Mouse (Mus musculus) lung, postnatal 14 days (tissue): ENCODE measurements around the gene Adamtsl1.

Experiments used
- DNase-seq: peaks from one replicate; pipeline ENCODE4 v3.0.0; 2021

The Adamtsl1 gene

DNA sequence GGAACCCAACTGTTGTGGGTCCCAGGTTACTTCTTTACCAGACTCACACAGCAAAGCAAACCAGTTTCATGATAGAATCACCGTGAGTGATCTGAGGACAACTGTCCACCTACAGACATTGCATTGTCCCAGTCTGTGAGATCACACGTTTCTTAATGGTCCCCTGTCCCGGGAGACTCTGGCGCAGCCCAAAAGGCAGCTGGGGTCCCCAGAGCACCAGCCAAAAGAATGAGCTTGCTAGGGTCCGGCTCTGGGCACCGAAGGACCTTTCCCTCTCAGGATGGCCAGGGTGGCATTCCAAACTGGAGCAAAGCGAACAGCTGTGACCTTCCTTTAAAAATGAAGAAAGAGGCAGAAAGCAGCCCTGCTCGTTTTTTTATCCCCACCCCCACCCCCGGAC is at the start of gene Adamtsl1:
Gene Adamtsl1 (plus strand): TSS at position 381 of the 400 bp plus-strand sequence.
- DNase-seq = no peak

DNA sequence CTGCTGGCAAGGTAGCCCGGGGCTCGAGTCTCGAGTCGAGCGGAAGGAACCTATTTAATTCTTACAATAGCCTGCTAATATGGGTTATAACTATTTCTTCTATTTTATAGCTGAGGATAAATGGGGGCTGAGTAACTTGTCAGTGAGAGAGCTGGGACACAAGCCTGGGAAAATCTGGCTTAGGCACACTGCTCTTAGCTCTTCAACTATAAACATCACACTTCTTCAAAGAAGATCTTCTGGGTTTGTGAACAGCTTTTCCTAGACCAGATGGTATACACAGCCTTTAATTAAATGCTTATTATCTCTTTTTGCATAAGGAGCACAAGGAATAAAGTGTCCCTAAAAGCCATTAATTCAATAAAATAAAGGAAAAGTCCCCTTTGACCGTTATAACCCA is 30.4 kb upstream of the Adamtsl1 start:
- no peak for DNase-seq

DNA sequence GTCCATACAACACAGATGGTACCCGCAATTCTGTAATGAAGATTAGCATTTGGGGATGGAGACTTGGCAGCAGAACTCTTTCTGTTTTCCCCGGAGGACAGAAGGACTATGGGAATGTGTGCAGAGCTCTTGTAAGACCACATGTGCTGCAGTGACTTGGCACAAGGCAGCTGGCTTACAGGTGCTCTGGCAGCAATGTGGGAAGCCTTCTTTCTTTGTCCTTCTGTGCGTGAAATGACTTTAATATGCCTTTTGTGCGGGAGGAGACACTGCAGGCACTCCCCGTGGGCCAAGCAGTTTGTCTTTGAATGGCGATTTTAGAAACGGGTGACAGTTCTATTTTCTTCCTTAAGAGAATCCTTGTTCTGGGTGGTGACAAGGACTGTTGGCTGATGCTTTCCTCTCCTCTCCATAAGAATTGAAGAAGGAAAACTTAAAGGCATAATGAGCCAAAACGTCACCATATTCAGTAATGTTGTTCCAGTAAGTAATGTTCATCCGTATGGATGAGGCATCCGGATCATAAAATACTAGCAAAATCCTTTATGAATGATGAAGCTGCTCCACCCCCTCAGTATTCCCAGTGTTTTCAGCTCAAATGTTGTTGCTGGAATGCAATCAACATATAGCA is 27.5 kb upstream of the Adamtsl1 start:
- no peak for DNase-seq

DNA sequence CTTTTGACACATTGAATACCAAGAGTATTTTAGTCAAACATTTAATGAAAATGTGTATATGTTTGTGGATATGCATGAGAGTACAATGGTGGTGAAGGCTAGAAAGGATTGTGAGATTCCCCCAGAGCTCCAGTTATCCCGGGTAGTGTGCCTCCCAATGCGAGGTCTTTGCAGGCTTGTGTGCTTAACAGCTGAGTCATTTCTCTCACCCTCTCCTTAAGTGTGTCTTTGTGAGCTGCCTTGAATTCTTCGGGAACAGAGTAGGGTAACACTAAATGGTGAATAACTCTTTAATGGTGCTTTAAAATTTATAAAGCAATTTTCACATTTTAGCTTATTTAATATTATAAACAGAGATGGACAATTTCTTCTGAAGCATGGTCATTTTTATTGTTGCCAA is 8.3 kb upstream of the Adamtsl1 start:
- no peak for DNase-seq

DNA sequence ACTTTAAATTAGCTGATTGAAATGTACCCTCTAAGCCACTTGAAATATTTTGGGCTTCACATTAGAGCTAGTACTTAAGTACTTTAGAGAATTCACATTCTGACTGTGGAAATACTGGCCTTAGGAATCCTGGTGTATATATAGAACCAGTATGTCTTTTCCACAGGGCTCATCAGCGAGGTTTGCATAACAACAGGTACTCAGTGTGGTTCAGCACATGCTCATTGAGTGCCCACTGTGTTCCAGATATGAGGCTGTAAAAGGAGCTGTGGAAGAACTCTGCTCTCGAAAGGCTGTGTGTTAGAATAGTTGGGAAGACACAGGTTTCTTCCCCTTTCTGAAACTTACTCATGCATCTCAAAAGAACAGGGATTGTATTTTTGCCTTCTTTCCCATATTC is 7.0 kb upstream of the Adamtsl1 start:
- no peak for DNase-seq

DNA sequence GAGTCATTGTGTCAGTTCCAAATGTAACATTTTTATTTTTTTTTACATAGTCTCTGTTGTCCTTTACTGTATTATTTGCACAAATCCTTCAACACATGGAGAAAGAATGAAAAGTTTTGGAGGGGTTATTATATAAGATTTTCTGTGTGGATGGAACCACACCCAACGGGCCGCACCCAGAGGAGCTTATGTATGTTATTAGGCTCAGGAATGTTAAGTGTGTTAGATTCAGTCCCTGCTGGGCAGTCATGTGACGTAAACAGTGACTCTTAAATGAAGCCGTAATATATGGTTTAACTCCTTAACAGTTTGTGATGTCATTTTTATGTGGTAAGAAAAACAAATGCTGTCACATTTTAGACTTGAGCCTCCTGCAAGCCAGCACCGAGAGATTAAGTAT is 6.5 kb upstream of the Adamtsl1 start:
- DNase-seq = no peak

DNA sequence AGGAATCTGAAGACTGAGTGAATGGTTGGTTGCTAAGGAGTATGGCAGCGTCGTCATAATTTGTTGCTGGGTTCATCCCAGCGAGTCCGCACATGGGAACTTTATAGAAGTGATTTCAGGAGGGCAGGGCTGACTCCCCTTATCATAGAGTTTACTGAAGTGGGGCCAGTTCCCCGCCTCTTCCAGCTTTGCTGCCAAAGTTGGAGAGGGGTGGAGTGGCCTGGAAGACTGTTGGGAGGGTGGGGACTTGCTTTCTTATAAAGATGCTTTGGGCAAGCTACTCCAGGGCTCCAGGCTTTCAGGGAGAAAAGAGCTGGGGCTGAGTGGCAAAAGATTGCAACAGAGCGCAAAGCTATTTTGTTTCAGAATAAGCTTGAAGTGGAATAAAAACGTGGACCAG is 684 bp upstream of the Adamtsl1 start:
- DNase-seq = peak; percentile 71

DNA sequence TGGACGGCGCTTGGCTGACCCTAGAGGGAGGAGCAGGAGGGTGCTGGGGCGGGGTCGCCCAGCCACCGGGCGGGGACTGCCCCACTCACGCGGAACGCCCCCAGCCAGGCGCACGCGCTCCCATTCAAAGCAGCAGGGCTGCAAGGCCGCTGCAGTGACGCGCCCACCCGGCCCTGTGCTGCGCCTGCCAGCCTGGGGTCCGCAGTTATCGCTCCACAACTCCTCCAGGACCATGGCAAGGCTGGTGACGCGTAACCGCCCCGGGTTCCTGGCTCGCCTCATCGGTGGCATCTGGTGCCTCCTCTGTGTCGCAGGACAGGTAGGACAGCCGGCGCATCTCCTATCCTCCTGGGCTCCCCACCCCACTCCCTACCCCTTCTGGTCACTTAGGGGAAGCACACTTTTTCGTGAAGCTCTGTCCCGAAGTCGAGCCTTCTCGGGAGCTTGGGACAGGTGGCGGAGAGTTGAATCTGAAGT is 271 bp downstream of the Adamtsl1 start:
- DNase-seq = peak; percentile 53

DNA sequence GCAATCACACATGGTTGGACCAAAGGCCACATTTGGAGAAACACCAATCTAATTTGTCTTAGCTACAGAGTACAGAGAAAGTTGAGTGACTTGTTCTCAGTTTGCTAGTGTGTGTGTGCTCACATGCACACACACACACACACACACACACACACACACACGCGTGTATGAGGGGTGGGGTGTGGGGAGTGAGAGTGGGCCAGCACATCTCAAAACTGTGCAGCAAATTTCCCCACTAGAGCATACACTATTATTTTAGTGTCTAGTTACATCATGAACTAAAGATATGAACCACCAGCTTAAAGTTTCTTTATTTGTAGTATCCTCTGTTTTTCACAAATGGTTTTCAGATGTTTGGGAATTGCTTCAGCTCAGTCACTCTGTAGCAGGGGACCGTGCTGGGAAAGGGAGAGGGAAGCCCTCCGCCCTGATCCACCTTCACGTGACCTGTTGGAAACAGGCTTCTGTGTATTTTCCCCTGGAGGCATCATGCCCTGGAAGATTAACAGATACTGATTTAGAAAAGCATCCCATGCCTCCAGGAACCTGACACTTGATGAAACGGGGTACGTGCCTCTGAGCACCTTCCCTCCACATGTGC is 13.1 kb downstream of the Adamtsl1 start:
- no peak for DNase-seq

DNA sequence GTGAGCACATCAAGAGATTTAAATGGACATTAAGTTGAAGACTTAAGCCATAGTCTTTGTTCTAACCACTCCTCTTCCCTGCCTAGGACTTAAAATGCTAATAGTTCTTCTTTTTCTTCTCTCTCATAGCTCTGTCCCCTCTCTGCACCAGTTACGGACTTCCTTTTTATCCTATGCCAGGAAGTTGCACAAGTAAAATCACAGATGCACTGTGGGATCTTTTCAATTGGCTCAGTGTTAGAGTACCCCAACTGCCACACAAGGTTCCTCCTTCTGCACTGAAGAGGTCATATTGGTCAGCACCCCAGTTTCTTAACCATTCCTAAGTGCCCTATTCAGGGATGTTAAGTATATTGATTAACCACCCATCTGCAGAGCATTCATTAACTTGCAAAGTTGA is 15.9 kb downstream of the Adamtsl1 start:
- DNase-seq = no peak

DNA sequence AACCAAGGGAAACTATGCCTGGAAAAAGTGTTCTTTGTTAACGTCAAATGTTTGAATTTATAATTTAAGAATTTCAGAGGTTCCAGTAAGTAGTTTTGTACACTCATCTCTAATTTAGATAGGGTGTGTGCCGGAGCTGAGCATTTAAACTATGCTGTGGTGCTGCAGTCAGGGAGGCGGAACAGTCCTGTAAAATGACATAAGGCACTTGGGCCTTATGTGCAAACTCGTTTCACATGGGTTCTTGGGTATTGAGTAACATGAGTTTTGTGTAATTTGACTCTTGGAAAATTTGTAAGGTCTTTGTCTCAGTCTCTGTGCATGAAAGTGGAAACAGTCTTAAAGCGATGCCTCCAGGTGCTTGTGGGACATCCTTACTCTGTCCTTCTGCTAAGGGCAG is 25.7 kb downstream of the Adamtsl1 start:
- DNase-seq = no peak

DNA sequence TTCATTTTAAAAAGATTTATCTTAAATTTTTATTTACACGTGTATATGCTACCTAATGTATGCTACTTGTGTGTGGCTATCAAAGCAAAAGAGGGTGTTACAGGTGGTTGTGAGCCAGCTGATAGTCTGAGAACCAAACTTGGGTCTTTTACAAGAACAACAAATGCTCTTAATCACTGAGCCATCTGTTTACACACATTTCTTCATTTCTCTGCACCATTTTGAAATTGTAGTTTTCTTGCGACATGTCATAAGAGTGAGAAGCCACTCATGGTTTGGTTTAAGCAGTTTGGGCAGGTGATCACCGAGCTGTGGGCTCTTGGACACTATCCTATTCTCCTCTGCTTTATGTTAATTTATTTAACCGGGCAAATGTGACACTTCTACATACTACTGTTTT is 29.2 kb downstream of the Adamtsl1 start:
- no peak for DNase-seq

DNA sequence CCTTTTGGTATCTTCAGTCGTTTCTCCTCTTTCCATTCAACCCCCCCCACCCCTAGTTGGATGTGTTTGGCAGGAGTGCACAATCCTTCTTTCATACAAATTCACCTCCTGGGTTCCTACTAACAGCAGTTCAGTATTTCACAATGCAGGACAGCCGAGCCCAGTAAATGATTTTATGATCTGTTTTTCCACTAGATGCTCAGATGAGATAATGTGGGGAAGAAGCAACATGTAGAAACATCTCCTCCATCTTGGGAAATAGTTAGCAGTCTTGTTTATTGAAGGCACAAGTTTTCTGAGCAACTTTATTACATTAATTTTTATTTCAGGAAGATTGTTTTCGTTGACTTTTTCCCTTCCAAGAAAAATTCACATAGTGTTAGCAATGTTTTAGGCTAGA is 40.7 kb downstream of the Adamtsl1 start:
- DNase-seq = no peak

DNA sequence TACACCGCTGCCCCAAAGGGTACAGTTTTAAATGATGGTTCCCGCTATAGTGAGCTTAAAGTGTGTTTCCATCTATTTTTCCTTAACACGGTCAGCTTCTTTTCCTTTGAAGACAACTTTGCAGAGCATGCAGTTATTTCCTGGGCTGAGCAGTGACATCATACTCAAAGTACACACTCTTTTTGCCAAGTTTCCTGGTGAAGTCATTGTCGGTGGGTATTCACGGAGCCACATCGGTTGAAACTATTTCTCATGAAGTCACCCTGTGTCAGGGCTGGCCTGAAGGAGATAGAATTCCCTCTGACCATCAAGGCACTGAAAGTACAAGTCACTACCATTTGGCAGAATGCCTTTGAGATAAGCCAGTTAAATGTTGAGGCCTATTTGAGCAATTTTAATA is 45.8 kb downstream of the Adamtsl1 start:
- no peak for DNase-seq

DNA sequence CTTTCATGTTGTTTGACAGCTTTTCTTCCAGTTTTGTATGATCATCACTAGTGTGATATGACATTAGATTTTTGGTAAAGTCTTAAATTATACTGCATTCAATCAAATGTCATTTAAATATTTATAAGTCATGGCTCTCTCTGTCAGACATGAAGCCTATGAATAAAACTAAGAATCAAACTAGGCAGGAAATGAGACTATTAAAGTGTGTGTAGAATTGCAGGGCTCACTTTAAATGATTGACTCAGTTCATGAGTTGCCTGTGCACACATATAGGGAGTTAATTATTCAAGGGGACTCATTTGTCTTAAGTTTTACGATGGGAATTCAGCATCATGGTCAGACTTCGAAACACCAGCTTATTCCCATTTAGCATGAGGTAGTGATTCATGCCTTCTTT is 71.5 kb downstream of the Adamtsl1 start:
- DNase-seq = no peak

DNA sequence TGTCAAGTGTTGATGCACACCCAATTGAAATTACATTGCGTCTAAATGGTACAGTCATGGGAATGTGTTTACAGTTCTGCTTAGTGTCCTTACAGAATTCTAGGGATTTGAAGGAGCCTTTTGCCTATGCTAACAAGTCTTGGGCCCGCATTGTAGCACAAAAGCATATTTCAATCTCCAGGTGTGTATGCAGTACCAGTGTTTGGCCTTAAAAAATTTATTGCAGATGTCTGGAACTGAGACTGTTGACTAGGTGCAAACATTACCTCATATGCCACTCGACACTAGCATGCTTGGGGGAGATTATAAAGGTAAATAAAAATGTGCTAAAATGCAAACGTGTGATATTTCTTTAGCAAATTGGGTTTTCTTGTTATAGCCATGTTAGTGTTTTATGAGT is 75.0 kb downstream of the Adamtsl1 start:
- DNase-seq = no peak

DNA sequence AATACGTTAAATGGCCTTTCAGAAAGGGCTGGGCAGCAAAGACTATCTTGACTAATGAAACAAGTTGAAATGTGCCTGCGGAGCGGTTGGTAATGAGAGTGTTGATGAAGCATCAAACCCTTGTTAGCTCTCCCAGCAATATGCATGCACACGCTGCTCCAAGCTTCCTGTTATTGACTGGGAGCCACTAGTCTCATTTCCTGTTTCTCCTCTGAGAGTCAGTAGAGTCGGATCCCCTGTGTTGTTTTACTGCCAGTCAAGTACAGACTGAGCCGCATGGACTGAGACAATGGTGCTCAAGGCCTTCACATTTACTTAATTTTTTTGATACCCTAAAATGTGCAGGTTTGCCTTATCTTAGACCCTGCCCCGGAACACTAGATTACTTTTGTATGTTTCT is 77.1 kb downstream of the Adamtsl1 start:
- DNase-seq = peak; percentile 3

DNA sequence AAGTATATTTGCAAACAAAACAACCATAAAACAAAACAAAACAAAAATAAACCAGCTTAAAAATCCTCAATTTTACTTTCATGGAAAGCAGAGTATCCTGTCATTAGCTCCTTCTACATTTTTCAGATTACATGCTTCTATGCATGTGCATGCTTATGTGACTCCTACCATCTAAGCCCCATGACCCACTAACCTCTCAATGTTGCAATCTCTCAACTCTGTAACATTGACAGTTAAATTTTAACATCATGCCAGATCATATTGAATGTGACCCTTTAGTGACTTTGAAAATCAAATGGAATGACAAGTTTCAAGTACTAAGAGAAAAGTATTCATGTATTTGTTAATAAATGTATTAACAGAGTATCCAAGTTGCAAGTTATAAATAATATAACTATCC is 80.2 kb downstream of the Adamtsl1 start:
- DNase-seq = no peak

DNA sequence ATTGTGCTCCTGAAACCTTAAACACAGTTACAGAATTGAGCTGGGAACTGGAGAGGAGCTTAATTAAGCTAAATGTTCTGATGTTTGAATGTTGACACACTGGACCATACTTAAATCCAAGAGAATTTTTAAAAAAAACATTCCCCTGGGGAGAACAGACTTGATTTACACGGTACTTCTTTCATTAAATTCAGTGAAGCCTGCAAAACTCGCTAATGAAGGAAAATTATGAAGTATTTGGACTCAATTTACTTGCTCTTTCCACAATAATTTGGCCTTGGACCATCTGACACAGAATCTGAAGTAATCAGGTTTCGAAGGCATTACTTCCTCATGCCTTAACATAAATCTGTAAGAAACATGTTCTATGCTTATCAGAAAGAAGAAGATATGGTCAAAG is 99.4 kb downstream of the Adamtsl1 start:
- DNase-seq = no peak

DNA sequence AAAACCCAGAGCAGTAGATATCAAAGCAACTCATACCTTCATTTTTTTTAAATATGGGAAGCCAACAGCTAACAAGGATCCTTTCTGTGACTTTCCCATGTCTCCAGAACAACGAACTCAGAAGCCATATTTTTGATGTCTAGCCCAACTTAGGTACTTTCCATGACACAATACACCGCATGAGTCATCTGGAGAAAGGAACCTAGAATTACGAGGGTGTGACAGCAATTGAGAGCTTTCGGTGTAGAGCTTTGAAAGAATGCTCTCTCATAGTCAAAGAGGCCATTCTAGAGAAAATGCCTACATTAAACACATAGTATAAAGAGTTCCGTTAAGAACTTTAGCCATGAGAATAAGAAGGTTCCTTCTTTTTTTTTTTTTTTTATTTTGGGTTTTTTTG is 104.8 kb downstream of the Adamtsl1 start:
- DNase-seq = no peak

DNA sequence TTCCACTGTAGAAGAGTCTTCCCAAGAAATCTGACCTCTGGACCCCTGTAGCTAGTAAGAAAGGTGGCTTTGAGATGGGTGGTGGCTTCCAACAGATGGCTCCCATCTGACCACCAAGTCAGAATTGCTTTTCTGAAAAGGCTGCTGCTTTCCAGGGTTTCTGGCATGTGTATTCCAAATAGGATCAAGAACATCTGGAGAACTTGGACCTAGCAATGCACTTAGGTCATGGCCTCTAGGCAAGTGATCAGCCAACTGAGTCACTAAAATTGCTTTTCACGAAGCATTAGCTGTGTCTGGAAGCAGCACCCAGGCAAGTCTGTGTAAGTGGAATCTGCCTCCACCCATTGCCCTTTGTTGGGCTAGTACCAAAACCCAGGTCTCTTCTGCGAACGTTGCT is 105.3 kb downstream of the Adamtsl1 start:
- DNase-seq = peak; percentile 7

DNA sequence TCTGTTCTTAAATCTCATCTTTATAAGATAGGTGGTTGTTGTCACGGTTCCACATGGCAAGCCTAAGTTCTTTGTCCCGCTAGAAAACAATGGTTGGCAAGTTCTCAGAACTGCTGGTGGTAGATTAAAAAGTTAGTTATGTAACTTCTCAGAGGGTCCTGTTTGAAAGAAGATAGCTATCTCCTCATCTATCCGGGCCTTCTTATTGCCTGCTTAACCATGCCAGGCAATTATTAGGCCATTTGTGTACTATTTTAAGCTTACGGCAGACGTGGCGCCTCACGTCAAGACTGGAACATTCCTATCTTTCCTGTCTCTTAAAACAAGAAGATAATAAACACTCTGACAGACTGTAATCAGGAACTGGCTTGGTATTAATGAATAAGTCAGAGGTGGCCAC is 115.4 kb downstream of the Adamtsl1 start:
- DNase-seq = peak; percentile 16

DNA sequence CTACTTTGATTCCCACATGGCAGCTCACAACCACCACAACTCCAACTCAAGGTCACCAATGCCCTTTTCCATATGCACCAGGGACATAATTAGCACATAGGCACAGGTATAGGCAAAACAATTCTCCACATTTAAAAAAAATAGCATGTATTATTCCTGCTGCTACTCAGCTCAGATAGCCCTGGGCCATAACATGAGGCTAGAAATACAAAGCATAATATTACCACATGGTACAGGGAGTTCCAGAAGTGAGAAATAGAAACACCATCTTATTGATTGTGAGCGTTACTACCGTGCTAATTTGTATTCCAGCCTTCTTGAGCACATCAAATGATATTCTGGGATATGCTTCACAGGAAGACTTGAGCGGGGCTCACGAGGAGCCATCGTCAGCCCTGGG is 155.3 kb downstream of the Adamtsl1 start:
- no peak for DNase-seq

DNA sequence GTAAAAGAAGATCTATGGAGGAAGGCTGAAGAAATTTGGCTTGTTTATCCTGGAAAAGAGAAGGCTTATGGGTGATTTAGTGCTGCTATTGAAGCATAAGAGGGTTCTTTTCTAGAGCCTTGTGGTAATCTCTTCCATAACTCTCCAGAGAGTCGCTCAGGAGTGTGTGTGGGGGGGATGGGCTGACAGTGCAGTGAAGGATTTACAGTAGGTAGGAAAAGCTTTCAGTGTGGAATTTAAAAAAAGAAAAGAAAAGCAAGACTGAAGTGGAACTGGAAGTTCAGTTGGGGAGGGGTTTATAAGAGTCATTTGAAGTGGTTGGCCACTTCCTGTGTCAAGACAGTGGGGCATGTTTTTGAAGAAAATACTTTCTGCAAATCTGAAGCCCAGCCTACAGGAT is 155.8 kb downstream of the Adamtsl1 start:
- DNase-seq = no peak

DNA sequence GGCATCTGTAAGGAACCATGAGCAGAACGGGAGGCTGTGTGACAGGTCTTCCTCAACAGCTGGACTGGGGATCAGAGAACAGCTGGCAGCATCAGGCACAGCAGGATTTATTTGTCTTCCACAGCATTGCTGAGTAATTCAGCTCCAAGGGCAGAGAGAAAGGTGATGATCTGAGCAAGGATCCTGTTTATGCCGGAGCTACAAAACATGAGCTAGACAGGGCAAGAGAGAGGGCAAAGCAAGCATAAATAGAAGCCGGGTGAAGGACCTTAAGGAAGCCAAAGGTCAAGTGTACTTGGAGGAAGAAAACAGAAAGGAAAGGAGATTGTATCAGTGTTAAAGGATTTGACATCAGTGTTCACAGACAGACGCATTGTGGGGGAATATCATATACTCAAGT is 158.3 kb downstream of the Adamtsl1 start:
- no peak for DNase-seq
